Mouse (Mus musculus): ENCODE data around the gene Ppif. TPM values are rescaled to one million over a fixed set of nuclear protein-coding genes. Genes with fewer than 3 reads are reported as not detected.

Gene Ppif
- total and polyA plus RNA-seq, 3 experiments: 29.1 to 106 (median 52.9) TPM

GRCm38 (mm10) chr14:25660661-25661060 lies 33.3 kb upstream of the Ppif start:
- H3K9ac ChIP-seq (ENCODE audit: insufficient read depth, low read depth): no peak overlapping the region
- H3K4me2 ChIP-seq (ENCODE audit: insufficient read depth, low read depth, poor library complexity, severe bottlenecking): no peak overlapping the region
- peaks cover 95 to 98% of the 10 kb centered on the region in 2 experiments for H3K36me3 ChIP-seq (replicated peaks in 1 of 2; ENCODE audit: control insufficient read depth in 1 of 2, insufficient read depth in 1 of 2, low read length in 1 of 2)
- H3K4me1 ChIP-seq (ENCODE audit: control insufficient read depth in 1 of 2, insufficient read depth in 2 of 2): peaks cover 0 to 9% of the 10 kb centered on the region in 2 experiments; a peak in 1 of 4 replicates
- no peaks in the 10 kb centered on the region for H3K27me3 ChIP-seq (replicated peaks)
- in situ Hi-C loops (cut with MboI; ENCODE audit: low pct_ligation_motif_present, low pct_unique_long_range_greater_than_20kb, low sequenced_read_pairs) (no loop called here), dilution Hi-C loops (cut with MboI; ENCODE audit: extremely low pct_ligation_motif_present, extremely low pct_unique_long_range_greater_than_20kb, low sequenced_read_pairs) (no loop called here)
- H3K9me3 ChIP-seq (replicated peaks; ENCODE audit: low read length): no peaks in the 10 kb centered on the region
- H3K27ac ChIP-seq (ENCODE audit: insufficient read depth, low read depth): no peak overlapping the region
- no peak for DNase-seq (ENCODE audit: extremely low read depth)
- H3K4me3 ChIP-seq (replicated peaks in 1 of 3; ENCODE audit: low read depth in 2 of 3, low read length in 2 of 3, poor library complexity in 1 of 3): no peak overlapping the region
- TF ChIP-seq PAX5 (IDR thresholded peaks at IDR 0.05; ENCODE audit: low read length) (no peak), USF1 (IDR thresholded peaks at IDR 0.05; ENCODE audit: low read depth, low read length) (no peak), TBP (conservative IDR thresholded peaks at IDR 0.05; ENCODE audit: low read depth, low read length) (no peak), MAZ (IDR thresholded peaks at IDR 0.05; ENCODE audit: low read depth, low read length) (no peak), KAT2A (IDR thresholded peaks at IDR 0.05; ENCODE audit: insufficient replicate concordance, low read length) (no peak)
- H3K79me2 ChIP-seq (replicated peaks; ENCODE audit: control insufficient read depth, extremely low read depth, insufficient read depth, poor library complexity, severe bottlenecking): no peaks in the 10 kb centered on the region

- Histone ChIP-seq H3K4me3 (replicated peaks in 1 of 3; ENCODE audit: low read depth in 2 of 3, low read length in 2 of 3, poor library complexity in 1 of 3) (no peak overlapping the region), H3K36me3 (replicated peaks in 1 of 2; ENCODE audit: control insufficient read depth in 1 of 2, insufficient read depth in 1 of 2, low read length in 1 of 2) (peaks cover 90 to 98% of the 10 kb centered on the region in 2 experiments), H3K4me2 (ENCODE audit: insufficient read depth, low read depth, poor library complexity, severe bottlenecking) (no peak overlapping the region), H3K79me2 (replicated peaks; ENCODE audit: control insufficient read depth, extremely low read depth, insufficient read depth, poor library complexity, severe bottlenecking) (no peaks in the 10 kb centered on the region), H3K9me3 (replicated peaks; ENCODE audit: low read length) (no peaks in the 10 kb centered on the region), H3K9ac (ENCODE audit: insufficient read depth, low read depth) (no peak overlapping the region), H3K4me1 (ENCODE audit: control insufficient read depth in 1 of 2, insufficient read depth in 2 of 2) (peaks cover 0 to 9% of the 10 kb centered on the region in 2 experiments; a peak in 1 of 4 replicates), H3K27me3 (replicated peaks) (no peaks in the 10 kb centered on the region), H3K27ac (ENCODE audit: insufficient read depth, low read depth) (no peak overlapping the region)
- DNase-seq (ENCODE audit: extremely low read depth): no peak
- in situ Hi-C loops (cut with MboI; ENCODE audit: low pct_ligation_motif_present, low pct_unique_long_range_greater_than_20kb, low sequenced_read_pairs) (no loop called here), dilution Hi-C loops (cut with MboI; ENCODE audit: extremely low pct_ligation_motif_present, extremely low pct_unique_long_range_greater_than_20kb, low sequenced_read_pairs) (no loop called here)
- TF ChIP-seq RAD21 (IDR thresholded peaks at IDR 0.05; ENCODE audit: low read depth, low read length): no peak
Measured at GRCm38 (mm10) chr14:25661185-25661920, 32.6 kb upstream of the Ppif start.

DNA sequence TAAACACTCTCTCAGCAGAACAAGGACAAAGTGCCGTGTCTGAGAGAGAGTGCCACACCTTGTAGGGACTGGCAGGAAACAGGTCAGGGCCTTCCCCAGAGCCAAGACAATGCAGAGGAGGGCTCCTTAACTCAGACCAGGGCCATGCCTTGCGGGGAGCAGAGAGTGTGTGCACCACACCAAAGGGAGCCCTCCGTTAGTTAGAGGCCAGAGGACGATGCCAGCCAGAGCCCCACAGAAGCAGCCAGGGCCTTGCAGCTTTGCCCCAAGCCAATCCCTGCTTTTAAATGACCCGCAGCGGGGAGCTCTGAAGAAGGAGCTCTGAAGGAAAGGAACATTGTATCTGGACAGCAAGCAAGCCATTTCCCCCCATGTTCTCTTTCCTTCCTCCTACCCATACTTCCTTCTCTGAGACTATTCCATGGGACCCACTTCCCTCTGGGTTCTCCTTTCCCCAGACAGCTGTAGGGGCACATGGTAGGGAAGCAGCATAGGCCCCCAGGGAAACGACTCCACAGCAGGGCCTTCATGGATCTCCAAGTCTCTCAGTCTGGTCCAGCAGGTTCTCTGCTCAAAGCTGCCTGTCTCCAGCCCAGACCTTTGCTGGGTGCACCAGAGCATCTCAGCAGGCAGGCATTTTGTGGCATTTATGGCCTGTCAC lies 30.2 kb upstream of the Ppif start:
- no peak overlapping the region for H3K4me2 ChIP-seq (ENCODE audit: insufficient read depth, low read depth, poor library complexity, severe bottlenecking)
- H3K9ac ChIP-seq (ENCODE audit: insufficient read depth, low read depth): no peak overlapping the region
- no peaks in the 10 kb centered on the region for H3K79me2 ChIP-seq (replicated peaks; ENCODE audit: control insufficient read depth, extremely low read depth, insufficient read depth, poor library complexity, severe bottlenecking)
- H3K27me3 ChIP-seq (replicated peaks): no peaks in the 10 kb centered on the region
- H3K27ac ChIP-seq (ENCODE audit: insufficient read depth, low read depth): no peak overlapping the region
- no peaks in the 10 kb centered on the region for H3K9me3 ChIP-seq (replicated peaks; ENCODE audit: low read length)
- dilution Hi-C loops (cut with MboI; ENCODE audit: extremely low pct_ligation_motif_present, extremely low pct_unique_long_range_greater_than_20kb, low sequenced_read_pairs): no loop called here
- in situ Hi-C loops (cut with MboI; ENCODE audit: low pct_ligation_motif_present, low pct_unique_long_range_greater_than_20kb, low sequenced_read_pairs): no loop called here
- DNase-seq (ENCODE audit: extremely low read depth): no peak
- TF ChIP-seq GABPA (IDR thresholded peaks at IDR 0.05; ENCODE audit: insufficient replicate concordance, low read depth, low read length) (no peak), POLR2AphosphoS2 (IDR thresholded peaks at IDR 0.05; ENCODE audit: low read depth, low read length) (no peak), POLR2A (IDR thresholded peaks at IDR 0.05; ENCODE audit: low read depth, low read length) (no peak), NRF1 (IDR thresholded peaks at IDR 0.05; ENCODE audit: low read depth, low read length) (no peak), ZNF384 (IDR thresholded peaks at IDR 0.05; ENCODE audit: low read depth, low read length) (no peak), KAT2A (IDR thresholded peaks at IDR 0.05; ENCODE audit: insufficient replicate concordance, low read length) (no peak), JUND (conservative IDR thresholded peaks at IDR 0.05; ENCODE audit: low read depth, low read length) (no peak), TCF12 (IDR thresholded peaks at IDR 0.05; ENCODE audit: low read depth, low read length) (no peak), MAZ (IDR thresholded peaks at IDR 0.05; ENCODE audit: low read depth, low read length) (no peak), ZC3H11A (IDR thresholded peaks at IDR 0.05; ENCODE audit: low read depth, low read length) (no peak), TBP (conservative IDR thresholded peaks at IDR 0.05; ENCODE audit: low read depth, low read length) (no peak), RCOR1 (conservative IDR thresholded peaks at IDR 0.05; ENCODE audit: low read depth, low read length) (no peak), CHD1 (IDR thresholded peaks at IDR 0.05; ENCODE audit: low read depth, low read length) (no peak), RAD21 (IDR thresholded peaks at IDR 0.05; ENCODE audit: low read depth, low read length) (no peak), E2F4 (IDR thresholded peaks at IDR 0.05; ENCODE audit: insufficient replicate concordance, low read depth, low read length) (no peak), EP300 (IDR thresholded peaks at IDR 0.05; ENCODE audit: low read length) (no peak), UBTF (IDR thresholded peaks at IDR 0.05; ENCODE audit: low read depth, low read length) (no peak), JUN (IDR thresholded peaks at IDR 0.05; ENCODE audit: insufficient read depth, low read depth, low read length) (no peak), MXI1 (IDR thresholded peaks at IDR 0.05; ENCODE audit: low read depth, low read length) (no peak), SIN3A (IDR thresholded peaks at IDR 0.05; ENCODE audit: low read length) (no peak)
- H3K4me1 ChIP-seq (ENCODE audit: control insufficient read depth in 1 of 2, insufficient read depth in 2 of 2): peaks cover 0 to 23% of the 10 kb centered on the region in 2 experiments; a peak in 1 of 4 replicates
- no peak overlapping the region for H3K4me3 ChIP-seq (replicated peaks in 1 of 3; ENCODE audit: low read depth in 2 of 3, low read length in 2 of 3, poor library complexity in 1 of 3)
- H3K36me3 ChIP-seq (replicated peaks in 1 of 2; ENCODE audit: control insufficient read depth in 1 of 2, insufficient read depth in 1 of 2, low read length in 1 of 2): peaks cover 68 to 76% of the 10 kb centered on the region in 2 experiments
